Mouse (Mus musculus) lung, adult 2 months (tissue): ENCODE measurements around the gene Cxadr.

ENCODE experiments used
- CTCF ChIP-seq: fragments of 200-500 bp; IDR thresholded peaks from 2 replicates; pipeline ENCODE4 v1.5.1; 2011; ENCODE audit warnings: mild to moderate bottlenecking, low read length, control low read depth; ENCODE audit not compliant: insufficient read depth
- POLR2A ChIP-seq: fragments of 200-500 bp; IDR thresholded peaks from 2 replicates; pipeline ENCODE4 v1.6.1; 2011; ENCODE audit warnings: low read depth, mild to moderate bottlenecking, control low read depth, low read length, borderline replicate concordance; ENCODE audit errors: extremely low read depth

DNA sequence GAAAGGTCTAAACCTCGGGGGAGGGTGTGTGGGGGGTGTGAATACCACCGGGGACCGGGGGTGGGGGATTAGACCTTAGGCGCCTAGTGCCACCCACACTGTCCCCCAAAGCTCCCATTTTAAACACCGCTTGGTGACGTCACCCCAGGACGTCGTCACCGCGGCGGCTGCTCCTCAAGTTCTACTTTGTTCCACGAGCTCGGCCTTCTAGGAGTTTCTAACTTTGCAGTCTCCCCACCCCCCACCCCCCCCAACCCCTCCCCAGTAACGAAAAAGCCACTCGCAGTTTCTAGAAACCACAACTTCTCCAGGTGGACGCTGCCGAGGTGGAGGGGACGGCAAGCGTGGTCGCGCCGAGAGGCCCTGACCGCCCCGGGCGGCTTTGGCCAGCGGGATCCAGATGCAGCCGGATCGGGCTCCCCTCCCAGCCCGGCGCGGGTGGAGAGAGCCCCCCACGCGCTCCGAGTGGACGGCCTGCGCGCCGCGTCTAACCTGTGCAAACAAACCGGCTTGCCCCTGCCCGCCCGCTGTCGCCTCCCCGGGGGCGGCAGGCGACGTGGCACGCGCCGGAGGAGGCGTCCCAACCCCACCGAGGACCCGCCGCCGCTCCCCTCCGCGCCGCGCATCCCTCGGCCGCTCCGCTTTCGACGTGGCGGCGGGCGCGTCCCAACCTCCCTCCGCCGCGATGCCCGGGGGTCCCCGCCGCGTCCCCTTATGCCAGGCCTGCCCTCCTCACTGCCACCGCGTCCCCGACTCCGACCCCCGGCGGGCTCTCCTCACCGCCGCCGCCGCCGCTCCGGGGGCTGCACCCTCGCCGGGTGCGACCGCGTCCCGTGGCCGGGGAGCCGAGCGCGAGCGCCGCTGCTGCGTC lies 74.8 kb downstream of the Cxadr start:
- TF ChIP-seq CTCF, result no peak
- TF ChIP-seq POLR2A, result peak; percentile 18; the same call in 1 of the 2 replicates
